Mouse (Mus musculus) myocyte (in vitro differentiated cells): Measurements from ENCODE around the gene Vmo1.

Source experiments
- MYOG ChIP-seq, 3 experiments: IDR thresholded peaks; one replicate each; pipeline ENCODE4 v1.6.1; 2011; ENCODE audit warnings: control low read depth in 2 of 3, low read depth in 2 of 3, mild to moderate bottlenecking in 2 of 3; ENCODE audit not compliant: insufficient read length in 2 of 3, control insufficient read depth in 1 of 3, insufficient read depth in 1 of 3
- POLR2A ChIP-seq: IDR thresholded peaks from one replicate; pipeline ENCODE4 v1.6.1; 2011; ENCODE audit warnings: low read depth, mild to moderate bottlenecking, control low read depth, moderate library complexity; ENCODE audit not compliant: insufficient read length
- TCF12 ChIP-seq: IDR thresholded peaks from one replicate; pipeline ENCODE4 v1.6.1; 2011; ENCODE audit warnings: mild to moderate bottlenecking, control low read depth; ENCODE audit not compliant: poor library complexity, insufficient read depth, severe bottlenecking

GRCm38 (mm10) chr11:70526211-70526610 is 11.8 kb upstream of the Vmo1 start:
- no peak for TF ChIP-seq POLR2A
- TF ChIP-seq MYOG (IDR thresholded peaks at IDR 0.05; ENCODE audit: control insufficient read depth in 1 of 3, insufficient read depth in 1 of 3, insufficient read length in 2 of 3, low read depth in 2 of 3), result no peak
- TF ChIP-seq TCF12, result no peak
